Mouse (Mus musculus): ENCODE data around the gene Thsd4. TPM values are rescaled to one million over a fixed set of nuclear protein-coding genes. Genes with fewer than 3 reads are reported as not detected.

The Thsd4 gene
- 4.1 and 6.4 TPM in 2 replicates for polyA plus RNA-seq (2014; fragmentation: Nextera tagmentation; extraction: Ambion mirVana)

- Histone ChIP-seq H3K9me3 (ENCODE audit: control insufficient read depth, low read length) (no peaks in the 10 kb centered on the region), H3K4me3 (replicated peaks; ENCODE audit: low read length) (peak within 1 kb of the TSS; percentile 45), H3K36me3 (replicated peaks; ENCODE audit: control insufficient read depth, insufficient read depth) (no peaks in the 10 kb centered on the region), H3K27me3 (ENCODE audit: control insufficient read depth, insufficient read depth, low read length) (peaks cover 44% of the 10 kb centered on the region), H3K4me2 (replicated peaks) (peak within 1 kb of the TSS; percentile 69), H3K4me1 (replicated peaks; ENCODE audit: control insufficient read depth, insufficient read depth, low read length) (peaks cover 34% of the 10 kb centered on the region), H3K27ac (no peak within 1 kb of the TSS), H3K9ac (peak within 1 kb of the TSS; percentile 55)
- DNase-seq (ENCODE audit: low spot score) (peak; percentile 48), ATAC-seq (ENCODE audit: low FRiP score) (peak; percentile 51; the same call in 1 of the 2 replicates)
- 0% methylated on average over 46 of the region's 51 CpGs for WGBS
These were observed at the start of gene Thsd4 for GRCm38 (mm10) chr9:60521806-60522264. TSS of gene Thsd4 (minus strand) at chr9:60522046.

GRCm38 (mm10) chr9:60571041-60571440 lies 49.2 kb upstream of the Thsd4 start:
- DNase-seq (ENCODE audit: low spot score) (no peak), ATAC-seq (ENCODE audit: low FRiP score) (no peak)
- no peaks in the 10 kb centered on the region for H3K27me3 ChIP-seq (ENCODE audit: control insufficient read depth, insufficient read depth, low read length)
- no peak overlapping the region for H3K27ac ChIP-seq
- H3K4me3 ChIP-seq (replicated peaks; ENCODE audit: low read length): no peak overlapping the region
- no peaks in the 10 kb centered on the region for H3K4me1 ChIP-seq (replicated peaks; ENCODE audit: control insufficient read depth, insufficient read depth, low read length)
- no peaks in the 10 kb centered on the region for H3K9me3 ChIP-seq (ENCODE audit: control insufficient read depth, low read length)
- 81% methylated on average over 4 of the region's 4 CpGs for WGBS
- no peaks in the 10 kb centered on the region for H3K36me3 ChIP-seq (replicated peaks; ENCODE audit: control insufficient read depth, insufficient read depth)
- H3K4me2 ChIP-seq (replicated peaks): no peak overlapping the region
- no peak overlapping the region for H3K9ac ChIP-seq

- no peak overlapping the region for H3K4me3 ChIP-seq (replicated peaks; ENCODE audit: low read length)
- 0 out of 2 replicates have a peak overlapping the region, but pooled peaks have one; percentile 29 for H3K27ac ChIP-seq
- no peaks in the 10 kb centered on the region for H3K27me3 ChIP-seq (ENCODE audit: control insufficient read depth, insufficient read depth, low read length)
- ATAC-seq (ENCODE audit: low FRiP score) (no peak), DNase-seq (ENCODE audit: low spot score) (no peak)
- H3K36me3 ChIP-seq (replicated peaks; ENCODE audit: control insufficient read depth, insufficient read depth): no peaks in the 10 kb centered on the region
- H3K4me1 ChIP-seq (replicated peaks; ENCODE audit: control insufficient read depth, insufficient read depth, low read length): no peaks in the 10 kb centered on the region
- no peak overlapping the region for H3K9ac ChIP-seq
- WGBS: 54% methylated on average over 2 of the region's 2 CpGs
- no peak overlapping the region for H3K4me2 ChIP-seq (replicated peaks)
- H3K9me3 ChIP-seq (ENCODE audit: control insufficient read depth, low read length): no peaks in the 10 kb centered on the region
These were observed 47.5 kb upstream of the Thsd4 start for GRCm38 (mm10) chr9:60569366-60569765.

GRCm38 (mm10) chr9:60563809-60564208 lies 42.0 kb upstream of the Thsd4 start:
- Histone ChIP-seq H3K27me3 (ENCODE audit: control insufficient read depth, insufficient read depth, low read length) (no peaks in the 10 kb centered on the region), H3K4me1 (replicated peaks; ENCODE audit: control insufficient read depth, insufficient read depth, low read length) (peaks cover 3% of the 10 kb centered on the region; the same call in 1 of the 2 replicates), H3K4me3 (replicated peaks; ENCODE audit: low read length) (no peak overlapping the region), H3K27ac (no peak overlapping the region), H3K9ac (no peak overlapping the region), H3K4me2 (replicated peaks) (no peak overlapping the region), H3K9me3 (ENCODE audit: control insufficient read depth, low read length) (no peaks in the 10 kb centered on the region), H3K36me3 (replicated peaks; ENCODE audit: control insufficient read depth, insufficient read depth) (no peaks in the 10 kb centered on the region)
- no peak for ATAC-seq (ENCODE audit: low FRiP score)
- no peak for DNase-seq (ENCODE audit: low spot score)
- WGBS: 93% methylated on average over 7 of the region's 7 CpGs

GRCm38 (mm10) chr9:60562443-60563371 lies 40.9 kb upstream of the Thsd4 start:
- DNase-seq (ENCODE audit: low spot score) (no peak), ATAC-seq (ENCODE audit: low FRiP score) (no peak)
- H3K27me3 ChIP-seq (ENCODE audit: control insufficient read depth, insufficient read depth, low read length): no peaks in the 10 kb centered on the region
- H3K36me3 ChIP-seq (replicated peaks; ENCODE audit: control insufficient read depth, insufficient read depth): no peaks in the 10 kb centered on the region
- peaks cover 3% of the 10 kb centered on the region; the same call in 1 of the 2 replicates for H3K4me1 ChIP-seq (replicated peaks; ENCODE audit: control insufficient read depth, insufficient read depth, low read length)
- no peak overlapping the region for H3K27ac ChIP-seq
- H3K9ac ChIP-seq: no peak overlapping the region
- no peaks in the 10 kb centered on the region for H3K9me3 ChIP-seq (ENCODE audit: control insufficient read depth, low read length)
- H3K4me2 ChIP-seq (replicated peaks): no peak overlapping the region
- 68% methylated on average over 20 of the region's 20 CpGs for WGBS
- H3K4me3 ChIP-seq (replicated peaks; ENCODE audit: low read length): no peak overlapping the region

- DNase-seq (ENCODE audit: low spot score): peak; percentile 61
These were observed 39.9 kb upstream of the Thsd4 start for GRCm38 (mm10) chr9:60561641-60562289.

GRCm38 (mm10) chr9:60558507-60558906 lies 36.7 kb upstream of the Thsd4 start:
- no peak overlapping the region for H3K4me2 ChIP-seq (replicated peaks)
- no peak for ATAC-seq (ENCODE audit: low FRiP score)
- no peak overlapping the region for H3K4me3 ChIP-seq (replicated peaks; ENCODE audit: low read length)
- DNase-seq (ENCODE audit: low spot score): no peak
- H3K27me3 ChIP-seq (ENCODE audit: control insufficient read depth, insufficient read depth, low read length): no peaks in the 10 kb centered on the region
- no peaks in the 10 kb centered on the region for H3K9me3 ChIP-seq (ENCODE audit: control insufficient read depth, low read length)
- H3K9ac ChIP-seq: no peak overlapping the region
- no peak overlapping the region for H3K27ac ChIP-seq
- no peaks in the 10 kb centered on the region for H3K36me3 ChIP-seq (replicated peaks; ENCODE audit: control insufficient read depth, insufficient read depth)
- peaks cover 3% of the 10 kb centered on the region; the same call in 1 of the 2 replicates for H3K4me1 ChIP-seq (replicated peaks; ENCODE audit: control insufficient read depth, insufficient read depth, low read length)
- 82% methylated on average over 3 of the region's 3 CpGs for WGBS

More at GRCm38 (mm10) chr9:60561641-60562289, 39.9 kb upstream of the Thsd4 start:
- no peaks in the 10 kb centered on the region for H3K36me3 ChIP-seq (replicated peaks; ENCODE audit: control insufficient read depth, insufficient read depth)
- no peaks in the 10 kb centered on the region for H3K9me3 ChIP-seq (ENCODE audit: control insufficient read depth, low read length)
- H3K27ac ChIP-seq: no peak overlapping the region
- ATAC-seq (ENCODE audit: low FRiP score): no peak
- peaks cover 3% of the 10 kb centered on the region; the same call in 1 of the 2 replicates for H3K4me1 ChIP-seq (replicated peaks; ENCODE audit: control insufficient read depth, insufficient read depth, low read length)
- H3K27me3 ChIP-seq (ENCODE audit: control insufficient read depth, insufficient read depth, low read length): no peaks in the 10 kb centered on the region
- 61% methylated on average over 9 of the region's 9 CpGs for WGBS
- H3K4me3 ChIP-seq (replicated peaks; ENCODE audit: low read length): no peak overlapping the region
- H3K4me2 ChIP-seq (replicated peaks): no peak overlapping the region
- no peak overlapping the region for H3K9ac ChIP-seq

- DNase-seq (ENCODE audit: low spot score): no peak
- Histone ChIP-seq H3K27me3 (ENCODE audit: control insufficient read depth, insufficient read depth, low read length) (no peaks in the 10 kb centered on the region), H3K4me3 (replicated peaks; ENCODE audit: low read length) (no peak overlapping the region), H3K36me3 (replicated peaks; ENCODE audit: control insufficient read depth, insufficient read depth) (no peaks in the 10 kb centered on the region), H3K9ac (no peak overlapping the region), H3K4me1 (replicated peaks; ENCODE audit: control insufficient read depth, insufficient read depth, low read length) (no peaks in the 10 kb centered on the region), H3K9me3 (ENCODE audit: control insufficient read depth, low read length) (no peaks in the 10 kb centered on the region), H3K27ac (no peak overlapping the region), H3K4me2 (replicated peaks) (no peak overlapping the region)
- no peak for ATAC-seq (ENCODE audit: low FRiP score)
- WGBS: 94% methylated on average over 4 of the region's 4 CpGs
These were observed 29.4 kb upstream of the Thsd4 start for GRCm38 (mm10) chr9:60551238-60551637.

- ATAC-seq (ENCODE audit: low FRiP score) (no peak), DNase-seq (ENCODE audit: low spot score) (peak; percentile 55)
- Histone ChIP-seq H3K27ac (no peak overlapping the region), H3K36me3 (replicated peaks; ENCODE audit: control insufficient read depth, insufficient read depth) (no peaks in the 10 kb centered on the region), H3K4me2 (replicated peaks) (no peak overlapping the region), H3K9me3 (ENCODE audit: control insufficient read depth, low read length) (no peaks in the 10 kb centered on the region), H3K27me3 (ENCODE audit: control insufficient read depth, insufficient read depth, low read length) (no peaks in the 10 kb centered on the region), H3K9ac (no peak overlapping the region), H3K4me1 (replicated peaks; ENCODE audit: control insufficient read depth, insufficient read depth, low read length) (no peaks in the 10 kb centered on the region), H3K4me3 (replicated peaks; ENCODE audit: low read length) (no peak overlapping the region)
- 30% methylated on average over 4 of the region's 4 CpGs for WGBS
These were observed 26.3 kb upstream of the Thsd4 start for GRCm38 (mm10) chr9:60548182-60548581.

All from hindbrain, embryonic 14.5 days (tissue).